Mouse (Mus musculus) MEL (cell line): ENCODE measurements around the gene Atf5.

Experiments used
- CTCF ChIP-seq, 3 experiments: IDR thresholded peaks in 2 of 3; conservative IDR thresholded peaks in 1 of 3; 2 replicates each; pipeline ENCODE4 v1.5.1; 2011 to 2012; ENCODE audit warnings: low read length in 3 of 3, low read depth in 2 of 3, mild to moderate bottlenecking in 2 of 3, improper control_type of control experiment in 1 of 3, inconsistent platforms in 1 of 3, mixed read lengths in 1 of 3, moderate library complexity in 1 of 3; ENCODE audit not compliant: control insufficient read depth in 1 of 3, insufficient read depth in 1 of 3, poor library complexity in 1 of 3, severe bottlenecking in 1 of 3
- E2F4 ChIP-seq: IDR thresholded peaks from 2 replicates; pipeline ENCODE4 v1.6.1; 2011; ENCODE audit warnings: low read depth, low read length, improper control_type of control experiment, borderline replicate concordance
- EP300 ChIP-seq, 2 experiments: IDR thresholded peaks; 2 replicates each; pipeline ENCODE4 v1.6.1; 2011; ENCODE audit warnings: improper control_type of control experiment in 2 of 2, low read length in 2 of 2, low read depth in 1 of 2, mild to moderate bottlenecking in 1 of 2
- ETS1 ChIP-seq: IDR thresholded peaks from 2 replicates; pipeline ENCODE4 v1.6.1; 2012; ENCODE audit warnings: low read depth, mild to moderate bottlenecking, inconsistent platforms, low read length, improper control_type of control experiment, moderate library complexity
- GATA1 ChIP-seq: IDR thresholded peaks from 2 replicates; pipeline ENCODE4 v1.6.1; 2011; ENCODE audit warnings: low read depth, low read length, improper control_type of control experiment
- MEF2A ChIP-seq: IDR thresholded peaks from 2 replicates; pipeline ENCODE4 v1.6.1; 2014; ENCODE audit warnings: low read depth, mild to moderate bottlenecking, inconsistent platforms, low read length, improper control_type of control experiment; ENCODE audit not compliant: poor library complexity, insufficient replicate concordance, severe bottlenecking; ENCODE audit errors: extremely low read depth
- MXI1 ChIP-seq: IDR thresholded peaks from 2 replicates; pipeline ENCODE4 v1.6.1; 2011; ENCODE audit warnings: mild to moderate bottlenecking, low read depth, low read length, improper control_type of control experiment
- POLR2A ChIP-seq, 2 experiments: IDR thresholded peaks; 2 replicates each; pipeline ENCODE4 v1.6.1; 2011 to 2012; ENCODE audit warnings: low read length in 2 of 2, mild to moderate bottlenecking in 2 of 2, control low read depth in 1 of 2, improper control_type of control experiment in 1 of 2, low read depth in 1 of 2, moderate library complexity in 1 of 2; ENCODE audit not compliant: control insufficient read depth in 1 of 2, insufficient read depth in 1 of 2, poor library complexity in 1 of 2
- RAD21 ChIP-seq: IDR thresholded peaks from 2 replicates; pipeline ENCODE4 v1.6.1; 2011; ENCODE audit warnings: mild to moderate bottlenecking, low read depth, low read length, improper control_type of control experiment
- RCOR1 ChIP-seq: IDR thresholded peaks from 2 replicates; pipeline ENCODE4 v1.6.1; 2012; ENCODE audit warnings: low read depth, mild to moderate bottlenecking, inconsistent platforms, low read length, improper control_type of control experiment
- USF1 ChIP-seq: IDR thresholded peaks from 2 replicates; pipeline ENCODE4 v1.6.1; 2014; ENCODE audit warnings: low read depth, mild to moderate bottlenecking, inconsistent platforms, low read length, improper control_type of control experiment, moderate library complexity
- ZC3H11A ChIP-seq: IDR thresholded peaks from 2 replicates; pipeline ENCODE4 v1.6.1; 2012; ENCODE audit warnings: low read depth, mild to moderate bottlenecking, inconsistent platforms, low read length, improper control_type of control experiment

- TF ChIP-seq POLR2A (IDR thresholded peaks at IDR 0.05; ENCODE audit: control insufficient read depth in 1 of 2, insufficient read depth in 1 of 2, low read depth in 1 of 2, low read length in 2 of 2, poor library complexity in 1 of 2) (no peak), EP300 (IDR thresholded peaks at IDR 0.05; ENCODE audit: low read depth in 1 of 2, low read length in 2 of 2) (no peak), CTCF (IDR thresholded peaks at IDR 0.05 in 2 of 3, conservative IDR thresholded peaks at IDR 0.05 in 1 of 3; ENCODE audit: control insufficient read depth in 1 of 3, insufficient read depth in 1 of 3, low read depth in 2 of 3, low read length in 3 of 3, poor library complexity in 1 of 3, severe bottlenecking in 1 of 3) (no peak), RCOR1 (no peak), MXI1 (no peak), RAD21 (no peak), ETS1 (no peak), MEF2A (no peak), E2F4 (no peak), ZC3H11A (no peak), USF1 (no peak), GATA1 (no peak)
These were observed 7.5 kb downstream of the Atf5 start for GRCm38 (mm10) chr7:44808927-44809326.
